Mouse (Mus musculus) cortical plate, adult 2 months (tissue): Measurements from ENCODE around the gene Nfic.

ENCODE experiments used
- CTCF ChIP-seq: fragments of 200-500 bp; IDR thresholded peaks from 2 replicates; pipeline ENCODE4 v1.5.1; 2011; ENCODE audit warnings: mild to moderate bottlenecking, control low read depth, low read length; ENCODE audit not compliant: insufficient read depth; ENCODE audit errors: extremely low read depth
- POLR2A ChIP-seq: fragments of 200-500 bp; IDR thresholded peaks from 2 replicates; pipeline ENCODE4 v1.6.1; 2011; ENCODE audit warnings: mild to moderate bottlenecking, low read length, control low read depth; ENCODE audit not compliant: insufficient read depth; ENCODE audit errors: extremely low read depth

DNA sequence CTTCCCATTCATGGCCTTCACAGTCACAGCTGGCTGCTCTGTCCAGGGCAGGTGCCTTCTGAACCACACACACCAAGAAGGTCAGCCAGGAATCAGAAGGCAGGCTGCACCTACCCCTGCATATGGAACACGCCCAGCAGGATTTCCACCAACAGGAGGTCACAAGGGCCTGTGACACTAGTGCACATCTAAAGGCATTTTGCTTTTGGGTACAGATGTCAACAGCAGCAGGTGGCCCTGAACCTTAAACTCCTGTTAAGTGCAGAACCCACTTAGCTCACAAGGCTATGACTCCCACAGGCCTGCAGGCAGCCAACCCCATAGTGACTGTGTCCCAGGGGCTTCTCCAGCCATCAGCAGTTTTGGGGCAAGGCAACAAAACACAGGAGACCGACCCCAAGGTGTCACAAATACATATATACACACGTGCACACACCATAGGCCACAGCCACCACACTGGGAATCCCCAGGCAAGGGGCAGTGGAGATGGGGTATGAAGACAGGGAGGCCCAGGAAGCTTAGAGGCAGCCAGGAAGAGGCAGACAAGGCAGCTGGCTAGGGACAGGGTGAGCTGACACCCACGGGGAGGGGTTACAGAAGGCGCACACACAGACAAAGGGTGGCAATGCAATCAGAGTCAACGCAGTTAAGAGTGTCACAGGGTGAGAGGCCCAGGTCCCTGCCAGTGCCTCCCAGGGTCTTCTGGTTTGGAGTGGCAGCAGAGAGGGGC lies 88.8 kb downstream of the Nfic start:
- no peak for TF ChIP-seq CTCF
- TF ChIP-seq POLR2A, result 0 out of 2 replicates have a peak, but pooled peaks have one; percentile 15
